Mouse (Mus musculus): ENCODE measurements around the gene Slu7.
A peak's percentile ranks its signal among the peaks of the same experiment; 100 is the strongest.

Gene Slu7

GRCm38 (mm10) chr11:43404150-43404807 is 29.3 kb upstream of the Slu7 start:
- H3K27me3 ChIP-seq (ENCODE audit: control insufficient read depth, insufficient read depth, low read length, poor library complexity, severe bottlenecking): no peaks in the 10 kb centered on the region
- no peak for DNase-seq (ENCODE audit: low read depth, low spot score)
- no peaks in the 10 kb centered on the region for H3K36me3 ChIP-seq (ENCODE audit: control insufficient read depth, insufficient read depth, low read length, poor library complexity, severe bottlenecking)

GRCm38 (mm10) chr11:43408888-43409287 is 24.7 kb upstream of the Slu7 start:
- H3K27me3 ChIP-seq (ENCODE audit: control insufficient read depth, insufficient read depth, low read length, poor library complexity, severe bottlenecking): no peaks in the 10 kb centered on the region; the same call in 1 of the 2 replicates
- no peak for DNase-seq (ENCODE audit: low read depth, low spot score)
- H3K36me3 ChIP-seq (ENCODE audit: control insufficient read depth, insufficient read depth, low read length, poor library complexity, severe bottlenecking): no peaks in the 10 kb centered on the region

DNA sequence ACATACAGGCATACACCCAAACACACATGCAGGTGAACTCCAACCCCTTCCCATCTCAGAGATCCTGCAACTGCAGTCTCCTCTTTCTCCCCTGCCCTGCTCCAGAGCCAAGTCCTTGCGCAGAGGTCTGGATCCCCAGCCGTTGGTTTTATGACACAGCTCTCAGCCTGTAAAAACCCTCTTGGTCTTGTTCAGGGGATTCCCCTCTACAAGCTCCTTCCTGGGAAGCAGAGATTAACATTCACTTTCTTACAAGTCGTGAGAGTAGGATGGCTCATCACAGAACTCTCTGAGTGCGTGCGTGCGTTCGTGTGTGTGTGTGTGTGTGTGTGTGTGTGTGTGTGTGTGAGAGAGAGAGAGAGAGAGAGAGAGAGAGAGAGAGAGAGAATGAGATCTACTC is 23.3 kb upstream of the Slu7 start:
- Histone ChIP-seq H3K27me3 (ENCODE audit: control insufficient read depth, insufficient read depth, low read length, poor library complexity, severe bottlenecking) (no peaks in the 10 kb centered on the region; the same call in 1 of the 2 replicates), H3K36me3 (ENCODE audit: control insufficient read depth, insufficient read depth, low read length, poor library complexity, severe bottlenecking) (no peaks in the 10 kb centered on the region)
- no peak for DNase-seq (ENCODE audit: low read depth, low spot score)

DNA sequence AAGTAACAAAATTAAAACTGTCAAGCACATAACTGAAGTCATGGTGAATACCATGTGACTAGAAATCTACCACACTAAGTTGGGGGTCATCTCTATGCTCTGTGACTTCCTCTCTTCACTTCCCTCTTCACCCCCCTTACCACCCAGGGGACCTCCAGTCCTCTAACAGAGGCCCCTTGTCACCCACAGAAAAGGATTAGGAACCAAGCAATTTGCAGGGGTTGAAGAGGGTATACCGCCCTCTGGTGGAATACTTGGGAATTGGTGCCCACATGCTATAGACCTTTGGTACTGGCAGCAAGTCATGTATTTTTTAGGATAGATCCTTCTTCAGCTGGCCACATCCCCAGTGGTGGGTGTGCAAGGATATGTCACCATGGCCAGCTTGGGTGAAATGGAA is 22.1 kb upstream of the Slu7 start:
- peak; percentile 94 for DNase-seq (ENCODE audit: low read depth, low spot score)
- H3K36me3 ChIP-seq (ENCODE audit: control insufficient read depth, insufficient read depth, low read length, poor library complexity, severe bottlenecking): no peaks in the 10 kb centered on the region
- no peaks in the 10 kb centered on the region; the same call in 1 of the 2 replicates for H3K27me3 ChIP-seq (ENCODE audit: control insufficient read depth, insufficient read depth, low read length, poor library complexity, severe bottlenecking)

- H3K36me3 ChIP-seq (ENCODE audit: control insufficient read depth, insufficient read depth, low read length, poor library complexity, severe bottlenecking): no peaks in the 10 kb centered on the region
- DNase-seq (ENCODE audit: low read depth, low spot score): peak; percentile 87
Measured at GRCm38 (mm10) chr11:43412771-43413451, 20.6 kb upstream of the Slu7 start.

DNA sequence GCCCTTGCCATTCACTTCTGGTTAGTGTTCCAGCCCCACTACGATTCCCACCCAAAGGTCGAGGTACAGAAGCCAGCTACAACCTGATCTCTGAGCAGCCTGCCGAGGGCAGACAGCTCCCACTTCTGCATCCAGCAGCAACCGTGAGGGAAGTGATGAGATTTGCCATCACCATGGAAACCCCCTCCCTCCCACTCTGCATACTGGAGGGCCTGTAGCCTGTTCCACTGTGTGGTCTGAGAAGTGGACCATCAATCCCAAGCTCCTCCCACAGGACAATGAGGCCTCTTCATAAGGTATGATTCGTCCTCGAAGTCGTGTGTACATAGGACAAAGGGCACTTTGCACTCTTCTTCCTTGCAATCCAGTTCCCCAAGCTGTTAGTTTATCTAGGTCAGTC is 16.3 kb upstream of the Slu7 start:
- H3K27me3 ChIP-seq (ENCODE audit: control insufficient read depth, insufficient read depth, low read length, poor library complexity, severe bottlenecking): no peaks in the 10 kb centered on the region; the same call in 1 of the 2 replicates
- DNase-seq (ENCODE audit: low read depth, low spot score): no peak

More at GRCm38 (mm10) chr11:43412771-43413451, 20.6 kb upstream of the Slu7 start:
- no peaks in the 10 kb centered on the region; the same call in 1 of the 2 replicates for H3K27me3 ChIP-seq (ENCODE audit: control insufficient read depth, insufficient read depth, low read length, poor library complexity, severe bottlenecking)

DNA sequence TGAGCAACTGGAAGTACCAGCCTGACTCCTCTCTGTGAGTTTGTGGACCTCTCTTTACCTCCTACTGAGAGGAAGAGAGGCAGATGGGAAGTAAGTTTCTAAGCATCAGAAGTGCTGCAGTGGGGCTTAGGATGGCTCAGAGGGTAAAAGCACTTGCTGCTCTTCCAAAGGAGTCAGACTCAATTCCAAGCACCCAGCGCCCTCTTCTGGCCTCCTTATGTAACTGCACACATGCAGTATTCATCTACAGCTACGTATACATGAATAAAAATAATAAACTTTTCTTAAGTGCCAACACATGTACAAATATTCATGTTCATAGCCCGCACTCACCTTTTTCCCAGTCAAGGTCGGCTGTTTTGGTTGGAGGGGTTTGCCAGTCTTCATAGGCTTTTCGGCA is 9.2 kb upstream of the Slu7 start:
- Histone ChIP-seq H3K27me3 (ENCODE audit: control insufficient read depth, insufficient read depth, low read length, poor library complexity, severe bottlenecking) (no peaks in the 10 kb centered on the region), H3K36me3 (ENCODE audit: control insufficient read depth, insufficient read depth, low read length, poor library complexity, severe bottlenecking) (peaks cover 1% of the 10 kb centered on the region; the same call in 1 of the 2 replicates)
- no peak for DNase-seq (ENCODE audit: low read depth, low spot score)

More for the DNA sequence above, 16.3 kb upstream of the Slu7 start:
- peaks cover 2% of the 10 kb centered on the region; the same call in 1 of the 2 replicates for H3K36me3 ChIP-seq (ENCODE audit: control insufficient read depth, insufficient read depth, low read length, poor library complexity, severe bottlenecking)

GRCm38 (mm10) chr11:43425166-43425709 is 8.3 kb upstream of the Slu7 start:
- no peaks in the 10 kb centered on the region; the same call in 1 of the 2 replicates for H3K36me3 ChIP-seq (ENCODE audit: control insufficient read depth, insufficient read depth, low read length, poor library complexity, severe bottlenecking)
- no peak for DNase-seq (ENCODE audit: low read depth, low spot score)
- H3K27me3 ChIP-seq (ENCODE audit: control insufficient read depth, insufficient read depth, low read length, poor library complexity, severe bottlenecking): no peaks in the 10 kb centered on the region

DNA sequence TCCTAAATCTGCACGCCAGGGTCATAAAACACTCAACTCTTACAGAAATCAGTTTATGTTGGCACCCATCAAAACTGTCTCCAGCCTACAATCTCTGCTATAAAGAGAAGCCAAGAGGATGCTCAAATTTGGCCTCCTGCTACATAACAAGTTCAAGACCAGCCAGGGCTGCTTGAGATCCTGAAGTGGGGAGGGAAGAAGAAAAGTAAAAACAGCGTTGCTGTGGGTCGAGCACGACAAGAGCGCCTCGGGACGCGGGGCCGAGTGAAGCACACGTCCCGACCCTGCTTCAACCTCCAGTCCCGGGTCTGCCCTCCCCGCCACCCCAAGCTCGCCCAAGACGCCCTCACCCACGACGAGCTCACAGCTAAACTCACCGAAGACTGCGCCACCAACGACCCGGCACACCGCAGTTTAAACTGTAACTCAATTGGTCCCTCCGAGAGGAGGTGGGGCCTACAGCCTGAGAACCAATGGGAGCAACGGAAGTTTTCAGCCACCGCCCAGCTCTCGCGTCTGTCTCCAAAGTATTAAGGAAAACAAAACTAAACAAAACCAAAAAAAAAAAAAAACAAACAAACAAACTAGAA is 7.6 kb upstream of the Slu7 start, which contains the start of gene Pttg1:
Gene Pttg1 (minus strand): TSS at position 428 of the 590 bp plus-strand sequence.
- no peaks in the 10 kb centered on the region for H3K27me3 ChIP-seq (ENCODE audit: control insufficient read depth, insufficient read depth, low read length, poor library complexity, severe bottlenecking)
- peak; percentile 90 for DNase-seq (ENCODE audit: low read depth, low spot score)
- no peaks in the 10 kb centered on the region; the same call in 1 of the 2 replicates for H3K36me3 ChIP-seq (ENCODE audit: control insufficient read depth, insufficient read depth, low read length, poor library complexity, severe bottlenecking)

GRCm38 (mm10) chr11:43426414-43426884 is 7.1 kb upstream of the Slu7 start:
- no peaks in the 10 kb centered on the region; the same call in 1 of the 2 replicates for H3K36me3 ChIP-seq (ENCODE audit: control insufficient read depth, insufficient read depth, low read length, poor library complexity, severe bottlenecking)
- no peak for DNase-seq (ENCODE audit: low read depth, low spot score)
- H3K27me3 ChIP-seq (ENCODE audit: control insufficient read depth, insufficient read depth, low read length, poor library complexity, severe bottlenecking): no peaks in the 10 kb centered on the region

DNA sequence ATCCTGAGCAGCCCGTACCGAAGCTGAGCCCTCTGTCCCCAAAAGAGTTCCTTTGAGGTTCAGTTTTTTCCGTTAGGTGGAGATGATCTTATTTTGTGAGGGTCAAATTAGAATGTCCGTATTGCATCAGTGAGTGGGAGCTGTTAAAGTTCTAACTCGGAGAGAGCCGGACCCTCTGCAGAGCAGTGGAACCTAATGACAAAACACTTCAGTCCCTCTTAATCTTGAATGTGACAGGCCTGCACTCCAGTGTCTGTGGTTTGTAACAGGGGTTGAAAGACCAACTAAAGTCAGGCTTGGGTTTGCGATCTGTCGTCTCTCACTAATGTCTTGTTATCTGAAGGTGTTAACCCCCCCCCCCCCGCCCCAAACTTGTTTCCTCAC is 472 bp downstream of the Slu7 start:
- Histone ChIP-seq H3K27me3 (ENCODE audit: control insufficient read depth, insufficient read depth, low read length, poor library complexity, severe bottlenecking) (peaks cover 2% of the 10 kb centered on the region; the same call in 1 of the 2 replicates), H3K36me3 (ENCODE audit: control insufficient read depth, insufficient read depth, low read length, poor library complexity, severe bottlenecking) (peaks cover 5% of the 10 kb centered on the region)
- no peak for DNase-seq (ENCODE audit: low read depth, low spot score)

- DNase-seq (ENCODE audit: low read depth, low spot score): no peak
- Histone ChIP-seq H3K36me3 (ENCODE audit: control insufficient read depth, insufficient read depth, low read length, poor library complexity, severe bottlenecking) (peaks cover 35% of the 10 kb centered on the region), H3K27me3 (ENCODE audit: control insufficient read depth, insufficient read depth, low read length, poor library complexity, severe bottlenecking) (no peaks in the 10 kb centered on the region)
Measured at GRCm38 (mm10) chr11:43441121-43441520, 7.6 kb downstream of the Slu7 start.

- Histone ChIP-seq H3K36me3 (ENCODE audit: control insufficient read depth, insufficient read depth, low read length, poor library complexity, severe bottlenecking) (peaks cover 35% of the 10 kb centered on the region), H3K27me3 (ENCODE audit: control insufficient read depth, insufficient read depth, low read length, poor library complexity, severe bottlenecking) (no peaks in the 10 kb centered on the region)
- no peak for DNase-seq (ENCODE audit: low read depth, low spot score)
Measured at GRCm38 (mm10) chr11:43443183-43443582, 9.6 kb downstream of the Slu7 start.

DNA sequence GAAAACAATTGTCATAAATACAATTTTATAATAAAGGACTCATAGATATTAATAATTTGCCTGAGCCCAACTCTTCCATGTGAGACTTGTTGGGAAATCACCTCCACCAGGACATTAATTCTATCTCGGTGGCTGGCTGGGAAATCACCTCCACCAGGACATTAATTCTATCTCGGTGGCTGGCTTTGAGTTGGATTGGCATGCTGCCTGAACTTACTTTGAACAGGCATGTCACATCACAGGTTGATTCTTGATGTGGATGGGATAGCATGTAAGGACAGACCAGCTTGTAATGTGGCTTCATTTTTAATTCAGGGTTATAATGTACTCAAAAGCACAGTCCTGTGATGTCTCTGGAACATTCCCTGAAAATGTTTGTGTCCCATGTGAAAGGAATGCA is 16.4 kb downstream of the Slu7 start:
- no peak for DNase-seq (ENCODE audit: low read depth, low spot score)
- H3K27me3 ChIP-seq (ENCODE audit: control insufficient read depth, insufficient read depth, low read length, poor library complexity, severe bottlenecking): no peaks in the 10 kb centered on the region
- H3K36me3 ChIP-seq (ENCODE audit: control insufficient read depth, insufficient read depth, low read length, poor library complexity, severe bottlenecking): peaks cover 10% of the 10 kb centered on the region

- no peak for DNase-seq (ENCODE audit: low read depth, low spot score)
- no peaks in the 10 kb centered on the region for H3K27me3 ChIP-seq (ENCODE audit: control insufficient read depth, insufficient read depth, low read length, poor library complexity, severe bottlenecking)
- H3K36me3 ChIP-seq (ENCODE audit: control insufficient read depth, insufficient read depth, low read length, poor library complexity, severe bottlenecking): peaks cover 3% of the 10 kb centered on the region
Measured at GRCm38 (mm10) chr11:43451322-43451721, 17.8 kb downstream of the Slu7 start.

All from splenic B cell, adult 2 months (primary cell).